Mouse (Mus musculus) megakaryocyte progenitor cell, adult 5-6 weeks (primary cell): ENCODE data around the gene Npy4r. TPM values are rescaled to one million over a fixed set of nuclear protein-coding genes. Genes with fewer than 3 reads are reported as not detected.
A peak's percentile ranks its signal among the peaks of the same experiment; 100 is the strongest.

Source experiments
- ATAC-seq: replicated peaks from 2 replicates; pipeline ENCODE4 v1.8.0; 2016; ENCODE audit warnings: mild to moderate bottlenecking, moderate TSS enrichment, inconsistent platforms; ENCODE audit not compliant: poor library complexity
- total RNA-seq, 2 experiments: library from RNA; stranded (forward) in 1 of 2; stranded (reverse) in 1 of 2; fragments of 157-497, 149-512 nt in 1 of 2; fragments of 200-1000 nt in 1 of 2; gene quantifications; 2 replicates each; pipeline versions ENCODE4 v1.2.3 to v1.2.4; 2015 to 2017

Gene Npy4r
- total RNA-seq (2015) (not detected in 2 replicates), total RNA-seq (2017) (not detected in 2 replicates)

GRCm38 (mm10) chr14:34152342-34152741 is at the start of gene Npy4r:
Gene Npy4r (minus strand): TSS chr14:34152489.
- peak; percentile 88 for ATAC-seq

DNA sequence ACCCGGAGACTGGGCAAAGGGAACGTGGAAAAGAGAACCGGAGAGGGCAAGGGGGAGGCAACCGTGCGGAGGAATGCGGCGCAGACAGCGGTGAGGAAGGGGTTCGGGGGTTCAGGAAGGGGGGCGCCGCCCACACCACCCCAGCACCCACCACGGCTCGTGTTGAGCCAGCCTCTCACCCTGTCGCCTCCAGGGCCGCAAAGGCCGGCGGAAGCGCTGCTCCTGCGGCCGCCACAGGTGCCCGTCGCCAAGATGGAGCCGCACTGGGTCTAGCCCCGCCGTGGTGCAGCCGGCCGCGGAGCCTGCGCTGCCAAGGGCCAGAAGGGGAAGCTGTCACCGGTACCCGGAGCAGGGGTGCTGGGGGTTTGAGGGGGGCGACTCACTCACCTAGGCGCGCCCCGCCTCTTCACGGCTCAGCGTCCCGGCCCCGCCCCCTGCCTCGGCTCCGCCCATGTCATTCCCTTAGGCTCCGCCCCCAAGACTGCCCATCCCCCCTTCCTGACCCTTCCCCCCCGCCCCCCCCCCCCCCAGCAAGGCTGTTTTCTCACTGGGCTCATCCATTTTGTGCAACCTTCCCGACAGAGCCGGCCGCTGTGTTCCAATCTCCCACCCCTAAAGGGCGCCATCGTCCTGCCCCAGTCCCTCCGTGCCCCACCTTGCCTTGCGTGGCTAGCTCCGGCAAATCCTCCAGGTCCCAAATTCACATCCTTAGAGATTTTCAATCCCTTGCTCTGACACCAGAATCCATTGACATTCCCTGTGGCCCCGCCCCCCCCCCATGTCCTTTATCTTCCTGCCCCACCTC is 49.1 kb upstream of the Npy4r start, which contains the start of gene Gprin2:
Gene Gprin2, minus strand, starts transcription at position 423 of the 805 bp plus-strand sequence.
- ATAC-seq: peak; percentile 77

- peak; percentile 29 for ATAC-seq
Measured at GRCm38 (mm10) chr14:34200738-34201230, 48.5 kb upstream of the Npy4r start.

DNA sequence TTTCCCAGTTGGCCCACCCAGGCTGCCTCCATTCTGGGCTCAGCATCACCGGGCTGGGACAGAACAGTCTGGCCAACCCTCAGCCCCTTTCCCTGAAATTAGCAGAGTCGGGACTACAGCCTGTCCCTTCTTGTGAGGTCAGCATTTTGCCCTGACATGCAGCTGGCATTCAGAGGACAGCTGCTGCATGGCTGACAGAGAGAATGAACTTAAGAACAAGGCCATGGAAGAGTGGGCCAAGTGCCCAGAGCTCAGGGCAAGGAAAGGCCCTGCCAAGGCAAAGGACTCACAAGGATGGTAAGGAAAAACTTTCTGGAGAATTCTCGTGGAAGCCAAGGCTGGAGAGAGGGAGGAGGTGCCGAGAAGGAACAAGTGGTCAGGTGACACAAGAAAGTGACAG is 44.4 kb upstream of the Npy4r start:
- ATAC-seq: no peak

GRCm38 (mm10) chr14:34195466-34195865 is 43.2 kb upstream of the Npy4r start:
- ATAC-seq: no peak

DNA sequence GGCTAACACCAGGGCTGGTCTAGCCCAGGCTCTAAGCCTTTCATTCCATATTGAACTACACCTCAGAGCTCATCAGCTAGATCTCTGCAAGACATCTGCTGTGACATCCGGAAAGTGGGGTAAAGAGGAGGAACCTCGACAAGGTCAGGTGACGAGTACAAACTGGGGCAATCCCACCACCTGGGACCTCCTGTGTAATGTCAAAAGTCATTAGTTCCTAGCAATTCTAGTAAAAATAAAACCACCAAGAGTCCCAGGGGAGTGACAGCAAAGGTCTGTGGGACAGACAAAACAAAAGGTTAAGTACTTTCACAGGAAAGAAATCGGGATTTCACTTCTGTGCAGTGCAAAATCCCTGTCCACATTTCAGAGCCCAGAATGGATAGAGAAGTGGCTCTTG is 41.6 kb upstream of the Npy4r start:
- no peak for ATAC-seq

DNA sequence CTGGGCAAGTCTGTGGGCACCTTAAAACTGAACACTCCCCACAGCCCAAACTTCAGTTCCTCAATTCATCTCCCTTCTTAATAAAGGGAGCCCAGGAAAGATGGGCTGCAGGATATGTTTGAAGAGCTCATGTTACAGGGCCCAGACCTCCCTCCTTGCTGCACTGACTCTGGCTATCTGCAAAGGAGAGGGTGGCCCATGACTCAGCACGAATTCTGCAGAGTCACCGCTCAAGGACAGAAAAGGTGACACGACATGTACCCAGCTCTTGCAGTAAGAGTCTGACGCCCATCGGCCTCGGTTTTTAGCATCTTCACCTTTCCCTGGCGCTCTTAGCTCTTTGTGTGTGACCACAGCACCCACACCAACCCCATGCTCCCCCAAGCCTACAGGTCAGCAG is 38.1 kb upstream of the Npy4r start:
- ATAC-seq: 0 out of 2 replicates have a peak, but pooled peaks have one; percentile 24

DNA sequence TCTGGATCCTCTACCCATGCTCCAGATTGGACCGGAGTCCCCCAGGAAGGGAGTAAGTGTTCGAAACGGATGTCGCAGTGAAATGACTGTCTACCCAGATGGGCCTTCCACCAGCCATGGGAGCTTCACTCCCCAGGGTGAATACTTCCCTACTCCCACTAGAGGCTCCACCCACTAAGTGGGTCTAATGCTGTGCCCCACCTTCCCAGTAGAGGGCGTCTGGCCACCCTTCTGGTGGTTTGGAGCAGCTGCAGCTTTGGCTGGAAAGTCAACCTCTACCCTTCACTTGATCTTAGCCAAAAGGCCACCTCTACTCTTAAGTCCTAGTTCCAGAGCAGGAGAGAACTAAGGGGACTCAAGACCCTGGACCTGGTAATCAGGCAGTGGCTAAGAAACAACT is 36.3 kb upstream of the Npy4r start:
- ATAC-seq: peak; percentile 96

DNA sequence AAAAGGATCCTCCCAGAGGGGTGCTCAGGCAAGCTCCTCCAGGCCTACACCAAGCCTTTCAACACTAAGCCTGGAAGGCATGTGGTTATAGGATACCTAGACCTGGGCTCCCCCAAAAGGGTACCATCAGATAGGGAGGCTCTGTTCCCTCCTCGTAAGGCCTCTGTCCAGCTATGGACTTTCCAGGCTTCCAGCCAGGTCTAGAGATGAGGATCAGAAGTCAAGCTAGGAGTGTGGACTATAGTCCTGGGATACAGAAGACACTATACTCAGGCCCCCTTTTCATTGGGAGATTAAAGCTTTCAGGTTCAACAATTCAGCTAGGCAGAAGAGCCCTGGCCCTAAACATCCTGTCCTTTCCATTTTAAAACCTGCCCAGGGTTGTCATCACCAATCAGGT is 30.8 kb upstream of the Npy4r start:
- no peak for ATAC-seq

- no peak for ATAC-seq
Measured at GRCm38 (mm10) chr14:34179351-34179750, 27.1 kb upstream of the Npy4r start.

DNA sequence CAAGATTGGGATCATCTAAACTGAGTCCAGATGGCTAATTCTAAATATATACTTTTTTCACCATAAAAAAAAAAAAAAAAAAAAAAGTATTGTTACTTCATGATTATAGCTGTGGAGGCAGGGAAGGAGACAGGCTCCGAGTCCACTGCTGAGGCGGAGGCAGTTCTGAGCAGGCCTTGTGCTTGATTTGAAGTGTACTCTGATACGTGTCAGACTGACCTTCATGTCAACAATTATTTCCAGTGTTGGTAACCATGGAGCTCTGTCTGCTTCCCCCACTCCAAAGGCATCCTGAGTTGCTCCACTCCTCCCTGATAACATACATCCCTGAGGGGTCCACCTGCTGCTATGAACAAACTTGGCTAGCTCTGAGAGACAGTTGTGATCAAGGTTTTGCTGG is 18.8 kb upstream of the Npy4r start:
- no peak for ATAC-seq

DNA sequence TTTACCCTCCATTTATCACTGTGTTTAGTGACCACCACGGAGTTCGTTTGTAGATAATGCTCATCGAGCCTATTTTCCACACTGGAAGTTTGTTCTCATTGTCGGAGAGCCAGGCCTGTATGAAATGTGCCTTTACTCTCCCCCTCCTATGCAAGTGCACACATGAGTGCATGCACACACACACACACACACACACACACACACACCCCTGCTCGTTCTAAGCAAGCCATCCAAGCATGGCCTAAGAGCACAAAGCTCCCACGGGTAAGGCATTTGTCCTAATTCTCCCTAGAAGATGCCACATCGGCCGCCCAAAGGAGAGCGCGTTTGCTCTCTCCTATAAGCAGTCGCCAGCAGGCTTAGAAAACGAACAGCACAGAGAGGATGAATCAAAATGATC is 3.5 kb upstream of the Npy4r start:
- ATAC-seq: no peak

DNA sequence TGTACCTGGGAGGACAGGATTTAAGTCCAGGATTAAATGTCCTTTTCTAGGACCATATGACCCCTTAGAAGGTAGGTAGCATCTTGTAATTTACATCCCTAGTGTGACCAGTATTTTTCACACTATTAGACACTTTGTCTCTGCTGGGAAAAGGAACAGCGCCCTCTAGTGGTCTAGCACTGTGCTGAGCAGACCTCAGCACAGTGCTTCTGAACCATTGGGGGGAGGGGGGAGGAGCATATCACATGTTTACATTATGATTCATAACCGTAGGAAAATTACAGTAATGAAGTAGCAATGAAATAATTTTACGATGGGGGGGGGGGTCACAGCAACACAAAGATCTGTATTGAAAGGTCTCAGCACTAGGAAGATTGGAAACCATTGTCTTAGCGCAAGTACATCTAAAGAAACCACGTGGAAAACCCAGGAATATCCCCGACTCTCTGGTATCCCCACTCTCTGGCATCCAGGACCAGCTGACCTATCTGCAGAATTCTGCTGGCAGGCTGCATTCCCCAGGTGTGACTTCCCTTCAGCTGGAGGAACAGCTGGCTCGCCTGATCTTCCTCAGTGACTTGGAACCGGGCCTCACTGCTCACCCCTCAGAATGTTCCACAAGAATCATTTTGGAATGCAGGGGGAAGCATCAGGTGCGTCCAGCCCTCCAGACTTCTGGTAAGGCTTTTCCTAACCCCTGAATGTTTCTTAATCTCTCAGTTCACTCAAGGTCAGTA is 2.5 kb upstream of the Npy4r start:
- peak; percentile 74 for ATAC-seq

DNA sequence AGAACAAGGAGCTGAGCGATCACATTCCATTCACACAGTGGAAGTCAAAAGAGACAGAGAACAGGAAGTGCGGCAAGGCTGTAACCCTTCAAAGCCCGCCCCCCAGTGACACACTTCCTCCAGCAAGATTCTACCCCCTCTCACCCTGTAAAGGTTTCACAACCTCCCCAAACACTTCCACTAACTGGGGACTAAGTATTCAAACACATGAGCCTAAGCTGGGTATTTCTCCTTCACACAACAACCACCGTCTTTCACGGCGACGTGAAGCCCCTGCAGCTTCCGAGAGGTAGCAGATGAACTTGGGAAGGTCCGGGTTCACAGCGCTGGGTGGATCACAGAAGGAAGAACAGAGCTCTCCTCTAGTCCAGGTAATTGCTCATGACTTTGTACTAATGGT is 9.4 kb downstream of the Npy4r start:
- ATAC-seq: no peak

DNA sequence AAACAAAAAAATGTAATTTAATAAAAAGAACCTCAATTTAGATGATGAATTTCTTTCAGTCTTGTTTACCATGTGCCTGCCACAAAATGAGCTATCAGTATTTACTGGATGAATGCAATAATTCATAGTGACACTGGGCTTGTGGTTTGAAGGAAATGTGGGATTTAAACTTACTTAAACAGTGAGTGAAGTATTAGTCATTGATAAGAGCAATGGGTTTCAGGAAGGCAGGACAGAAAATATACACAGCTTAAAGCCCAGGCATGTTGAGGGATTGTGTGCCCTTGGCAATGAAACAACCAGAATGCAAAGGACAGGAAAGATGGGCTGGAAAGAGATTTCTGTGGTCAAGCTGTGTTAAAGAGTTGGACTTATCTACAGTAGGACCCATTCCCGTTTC is 10.0 kb downstream of the Npy4r start:
- no peak for ATAC-seq

- ATAC-seq: no peak
Measured at GRCm38 (mm10) chr14:34139671-34140664, 12.3 kb downstream of the Npy4r start.

- no peak for ATAC-seq
Measured at GRCm38 (mm10) chr14:34135391-34135790, 16.9 kb downstream of the Npy4r start.

GRCm38 (mm10) chr14:34131216-34131615 is 21.1 kb downstream of the Npy4r start:
- no peak for ATAC-seq

GRCm38 (mm10) chr14:34121691-34122090 is 30.6 kb downstream of the Npy4r start:
- no peak for ATAC-seq

GRCm38 (mm10) chr14:34120923-34121351 is 31.4 kb downstream of the Npy4r start:
- ATAC-seq: no peak
